Mouse (Mus musculus): ENCODE results near the gene Cwh43. TPM values are rescaled to one million over a fixed set of nuclear protein-coding genes. Genes with fewer than 3 reads are reported as not detected.

Cwh43 gene
- polyA plus RNA-seq, 1 experiment from 2014 or later = 0.08 TPM

DNA sequence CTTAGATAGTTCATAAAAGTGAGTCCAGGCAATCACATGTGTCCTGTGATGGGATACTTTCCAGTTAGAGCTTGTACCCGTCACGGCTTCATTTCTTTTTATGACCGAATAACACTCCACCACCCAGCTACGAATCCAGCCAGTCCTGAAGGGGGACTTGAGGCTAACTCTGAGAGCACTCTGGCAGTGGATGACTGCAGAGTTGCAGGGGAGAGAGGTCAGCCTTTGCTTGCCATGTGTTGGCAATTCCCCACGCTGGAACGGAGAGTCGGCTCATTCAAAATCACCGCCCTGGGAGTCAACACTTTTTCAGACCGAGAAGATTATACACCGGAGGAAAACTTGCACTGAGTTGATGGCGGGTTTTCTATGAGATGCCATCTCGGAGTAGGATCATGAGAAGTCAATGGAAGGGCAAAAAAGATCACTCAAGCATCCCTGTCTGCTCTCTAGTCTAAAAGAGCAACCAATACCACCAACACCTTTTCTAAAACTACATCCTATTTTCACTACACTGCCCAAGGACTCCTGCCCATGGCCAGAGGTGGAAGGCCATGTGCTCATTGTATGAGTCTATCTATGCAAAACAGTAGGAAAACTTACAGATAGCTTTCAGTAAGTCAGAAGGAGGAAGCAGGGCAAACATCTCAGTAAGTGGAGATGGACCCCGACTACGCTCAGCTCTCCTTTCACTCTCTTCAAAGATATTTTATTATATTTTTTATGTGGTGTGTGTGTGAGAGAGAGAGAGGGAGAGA, 2.4 kb upstream of the Cwh43 start:
- ATAC-seq (ENCODE audit: low FRiP score) = no peak
- H3K4me3 ChIP-seq (replicated peaks) = no peak overlapping the region
- H3K9me3 ChIP-seq = no peaks in the 10 kb centered on the region
- H3K4me1 ChIP-seq = peaks cover 16% of the 10 kb centered on the region
- H3K4me2 ChIP-seq = no peak overlapping the region
- 92% methylated on average over 14 of the region's 14 CpGs for WGBS
- no peak overlapping the region for H3K27ac ChIP-seq
- H3K27me3 ChIP-seq = peaks cover 50% of the 10 kb centered on the region
- no peak overlapping the region for H3K9ac ChIP-seq
- no peaks in the 10 kb centered on the region for H3K36me3 ChIP-seq (replicated peaks)

DNA sequence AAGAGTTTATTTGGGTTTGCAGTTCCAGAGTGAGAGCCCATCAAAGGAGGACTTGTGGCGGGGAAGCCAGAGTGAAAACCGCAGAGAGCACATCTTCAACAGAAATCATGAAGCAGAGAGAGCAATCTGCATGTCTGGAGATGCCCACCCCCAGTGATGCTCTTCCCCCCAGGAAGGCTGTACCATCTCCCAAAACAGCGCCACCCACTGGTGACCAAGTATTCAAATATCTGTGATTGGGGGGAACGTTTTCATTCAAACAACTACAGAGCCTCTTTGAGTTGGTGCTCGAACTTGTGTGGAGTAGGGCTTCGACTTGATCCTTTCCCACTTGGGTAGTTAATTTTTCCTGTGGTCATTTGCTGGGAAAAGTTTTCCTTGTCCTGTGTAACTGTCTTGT, 1.1 kb upstream of the Cwh43 start:
- Histone ChIP-seq H3K9me3 (no peaks in the 10 kb centered on the region), H3K27me3 (peaks cover 50% of the 10 kb centered on the region), H3K9ac (no peak overlapping the region), H3K27ac (no peak overlapping the region), H3K4me3 (replicated peaks) (no peak overlapping the region), H3K4me1 (peaks cover 16% of the 10 kb centered on the region), H3K36me3 (replicated peaks) (no peaks in the 10 kb centered on the region), H3K4me2 (no peak overlapping the region)
- 76% methylated on average over 6 of the region's 6 CpGs for WGBS
- no peak for ATAC-seq (ENCODE audit: low FRiP score)

DNA sequence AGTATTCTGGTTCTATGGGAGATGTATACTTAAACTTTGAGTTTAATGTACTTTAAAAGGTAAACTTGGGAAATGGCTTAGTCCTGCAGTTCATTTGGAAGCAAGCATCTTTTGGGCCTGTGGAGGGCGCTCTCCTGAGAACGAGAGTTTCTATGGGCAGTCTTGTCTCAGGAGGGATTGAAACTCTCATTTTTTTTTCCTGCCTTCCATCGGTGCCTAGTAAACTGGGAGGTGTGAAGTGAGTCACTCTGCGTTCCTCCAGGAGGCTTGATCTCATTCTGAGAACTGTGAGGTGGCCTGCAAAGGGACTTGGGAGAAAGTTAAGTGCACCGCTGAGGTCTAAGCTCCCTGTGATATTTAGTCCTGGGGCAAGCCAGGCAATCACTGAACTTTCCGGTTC, 986 bp downstream of the Cwh43 start:
- Histone ChIP-seq H3K9me3 (no peaks in the 10 kb centered on the region), H3K27ac (no peak overlapping the region), H3K4me1 (peaks cover 10% of the 10 kb centered on the region), H3K4me2 (no peak overlapping the region), H3K9ac (no peak overlapping the region), H3K4me3 (replicated peaks) (no peak overlapping the region), H3K27me3 (peaks cover 50% of the 10 kb centered on the region), H3K36me3 (replicated peaks) (no peaks in the 10 kb centered on the region)
- ATAC-seq (ENCODE audit: low FRiP score) = no peak
- WGBS = 45% methylated on average over 6 of the region's 6 CpGs

DNA sequence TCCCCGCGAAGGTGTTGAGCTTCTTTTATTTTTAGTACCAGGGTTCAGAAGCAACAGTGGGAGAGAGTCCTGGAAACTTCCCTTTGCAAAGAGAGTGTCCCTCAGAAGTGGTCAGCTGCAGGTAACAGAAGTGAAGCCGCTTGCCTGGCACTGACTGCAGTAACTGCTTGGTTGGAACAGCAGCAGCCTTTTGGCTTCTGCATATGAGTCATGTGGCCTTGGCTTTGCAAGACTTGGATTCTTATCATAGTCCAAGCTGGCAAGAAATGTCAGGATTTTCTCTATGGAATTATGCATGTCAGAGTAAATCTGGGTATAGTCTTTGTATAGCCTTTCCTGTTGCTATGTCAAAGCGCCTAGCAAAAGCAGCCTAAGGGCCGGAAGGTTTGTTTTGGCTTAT, 4.1 kb downstream of the Cwh43 start:
- peaks cover 27% of the 10 kb centered on the region for H3K27me3 ChIP-seq
- no peaks in the 10 kb centered on the region for H3K36me3 ChIP-seq (replicated peaks)
- no peak overlapping the region for H3K9ac ChIP-seq
- ATAC-seq (ENCODE audit: low FRiP score) = no peak
- WGBS = 85% methylated on average over 5 of the region's 5 CpGs
- H3K9me3 ChIP-seq = no peaks in the 10 kb centered on the region
- H3K4me1 ChIP-seq = peaks cover 13% of the 10 kb centered on the region
- no peak overlapping the region for H3K4me2 ChIP-seq
- H3K4me3 ChIP-seq (replicated peaks) = no peak overlapping the region
- no peak overlapping the region for H3K27ac ChIP-seq

DNA sequence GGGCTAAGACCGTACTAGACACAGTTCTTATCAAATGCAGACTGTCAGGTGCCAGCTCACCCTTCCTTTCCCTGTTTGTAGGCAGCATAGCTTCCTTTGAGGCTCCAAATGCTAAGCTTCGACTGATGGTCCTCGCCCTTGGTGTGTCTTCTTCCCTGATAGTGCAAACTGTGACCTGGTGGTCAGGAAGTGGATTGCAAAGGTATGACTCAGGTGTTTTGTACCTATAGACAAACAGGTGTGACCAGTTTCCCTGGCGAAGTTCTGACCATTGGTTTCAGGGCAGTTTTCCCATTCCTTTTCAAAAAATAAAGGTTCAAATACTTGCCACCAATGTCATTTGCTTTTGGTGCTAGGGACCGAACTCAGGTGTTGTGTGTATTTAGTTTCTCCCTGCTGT, 5.9 kb downstream of the Cwh43 start:
- WGBS = 88% methylated on average over 5 of the region's 5 CpGs

DNA sequence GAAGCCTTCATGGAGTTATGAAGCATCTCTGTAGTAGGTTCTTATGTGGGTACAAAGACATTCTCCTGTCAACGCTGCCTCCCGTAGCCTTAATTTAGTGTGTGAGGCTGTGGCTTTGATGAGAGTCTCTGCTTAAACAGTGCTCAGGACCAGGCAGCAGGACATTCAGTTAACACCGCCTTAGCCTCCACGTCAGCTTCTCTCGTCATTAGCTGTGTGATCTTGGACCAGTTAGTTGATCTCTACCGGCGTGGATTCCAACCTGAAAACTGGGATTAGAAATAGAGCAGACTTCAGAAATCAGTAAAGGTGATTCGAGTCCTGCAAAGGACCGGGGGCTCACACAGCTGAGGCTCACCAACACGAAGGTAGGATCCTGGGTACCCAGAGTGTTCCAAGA, 8.3 kb downstream of the Cwh43 start:
- H3K4me3 ChIP-seq (replicated peaks) = no peak overlapping the region
- no peaks in the 10 kb centered on the region; the same call in 1 of the 2 replicates for H3K27me3 ChIP-seq
- 87% methylated on average over 10 of the region's 10 CpGs for WGBS
- H3K4me1 ChIP-seq = peaks cover 5% of the 10 kb centered on the region; the same call in 1 of the 2 replicates
- no peak overlapping the region for H3K27ac ChIP-seq
- no peak for ATAC-seq (ENCODE audit: low FRiP score)
- H3K9ac ChIP-seq = no peak overlapping the region
- H3K36me3 ChIP-seq (replicated peaks) = no peaks in the 10 kb centered on the region
- no peak overlapping the region for H3K4me2 ChIP-seq
- no peaks in the 10 kb centered on the region for H3K9me3 ChIP-seq

More for the DNA sequence above, 5.9 kb downstream of the Cwh43 start:
- Histone ChIP-seq H3K9me3 (no peaks in the 10 kb centered on the region), H3K27ac (no peak overlapping the region), H3K4me1 (peaks cover 5% of the 10 kb centered on the region; the same call in 1 of the 2 replicates), H3K9ac (no peak overlapping the region), H3K4me3 (replicated peaks) (no peak overlapping the region), H3K36me3 (replicated peaks) (no peaks in the 10 kb centered on the region), H3K4me2 (no peak overlapping the region), H3K27me3 (peaks cover 10% of the 10 kb centered on the region)
- no peak for ATAC-seq (ENCODE audit: low FRiP score)

DNA sequence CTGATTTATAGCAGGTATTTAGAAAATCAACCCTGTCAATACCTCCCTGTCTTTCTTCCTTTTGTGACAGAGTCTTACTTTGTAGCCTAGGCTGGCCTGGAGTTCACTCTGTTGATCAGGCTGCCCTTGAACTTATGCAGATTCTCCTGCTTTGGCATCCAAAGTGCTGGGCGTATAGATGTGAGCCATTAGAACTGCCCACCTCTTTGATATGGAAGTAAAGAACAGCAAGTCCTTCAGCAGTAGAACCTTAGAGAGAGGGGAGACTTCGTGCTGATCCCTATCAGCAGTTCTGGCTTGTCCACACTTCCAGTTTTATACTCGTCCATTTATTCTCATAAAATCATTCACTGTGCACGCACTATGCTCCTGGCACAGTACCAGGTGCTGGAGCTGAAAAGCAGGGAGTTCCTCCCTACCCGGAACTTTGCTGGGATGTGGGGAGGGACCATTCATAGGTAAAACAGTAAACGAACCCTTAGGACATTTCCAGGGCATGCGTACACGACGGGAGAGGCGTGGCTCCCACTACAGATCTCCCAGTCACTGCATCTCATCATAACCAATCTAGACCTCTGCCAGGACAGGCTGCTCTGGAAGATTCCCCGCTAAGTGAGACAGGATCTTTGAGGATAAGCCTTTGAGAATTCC, 13.3 kb downstream of the Cwh43 start:
- Histone ChIP-seq H3K36me3 (replicated peaks) (no peaks in the 10 kb centered on the region), H3K9me3 (no peaks in the 10 kb centered on the region), H3K4me1 (peaks cover 5% of the 10 kb centered on the region; the same call in 1 of the 2 replicates), H3K4me2 (no peak overlapping the region), H3K27me3 (no peaks in the 10 kb centered on the region), H3K27ac (no peak overlapping the region), H3K9ac (no peak overlapping the region), H3K4me3 (replicated peaks) (no peak overlapping the region)
- ATAC-seq (ENCODE audit: low FRiP score) = no peak
- WGBS = 73% methylated on average over 11 of the region's 11 CpGs

DNA sequence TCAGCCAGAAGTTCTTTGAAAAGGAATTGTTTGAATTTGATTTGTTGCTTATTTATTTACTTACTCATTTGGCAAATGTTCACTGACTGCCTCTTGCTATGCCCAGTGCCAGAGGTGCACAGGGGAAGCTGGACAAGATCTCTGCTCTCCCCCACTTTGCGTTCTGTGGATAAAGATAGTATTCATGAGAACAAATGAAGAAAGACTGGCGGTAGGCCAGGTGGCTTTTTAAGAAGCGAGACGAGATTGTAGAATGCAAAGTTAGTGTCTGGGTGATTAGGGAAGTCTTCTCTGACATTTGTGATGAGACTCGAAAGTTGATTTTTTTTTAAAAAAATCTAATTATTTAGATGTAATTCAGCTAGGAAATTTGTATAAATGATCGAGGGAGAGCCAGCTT, 20.9 kb downstream of the Cwh43 start:
- Histone ChIP-seq H3K4me3 (replicated peaks) (no peak overlapping the region), H3K4me1 (0 out of 2 replicates have a peak, but pooled peaks cover 3% of the 10 kb centered on the region), H3K27ac (no peak overlapping the region), H3K4me2 (no peak overlapping the region), H3K9ac (no peak overlapping the region), H3K27me3 (no peaks in the 10 kb centered on the region), H3K9me3 (no peaks in the 10 kb centered on the region), H3K36me3 (replicated peaks) (no peaks in the 10 kb centered on the region)
- 72% methylated on average over 6 of the region's 6 CpGs for WGBS
- no peak for ATAC-seq (ENCODE audit: low FRiP score)

DNA sequence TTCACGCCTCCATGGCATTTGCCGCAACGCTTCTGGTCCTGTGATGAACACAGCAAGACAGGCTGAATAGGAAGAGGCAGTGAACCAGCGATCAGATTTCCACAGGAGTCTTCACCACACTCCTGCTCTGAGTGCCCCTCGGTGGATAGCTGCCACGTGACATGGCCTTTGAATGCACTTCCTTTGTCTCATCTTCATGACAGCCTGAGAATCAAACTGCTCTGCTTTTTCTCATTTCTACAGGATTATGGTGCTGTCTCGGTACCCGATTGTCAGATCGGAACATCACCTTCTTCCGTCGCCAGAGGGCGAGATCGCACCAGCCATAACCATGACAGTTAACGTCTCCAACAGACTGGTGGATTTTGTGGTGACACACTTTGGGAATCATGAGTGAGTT, 25.7 kb downstream of the Cwh43 start:
- Histone ChIP-seq H3K27ac (no peak overlapping the region), H3K9ac (no peak overlapping the region; the same call in 1 of the 2 replicates), H3K9me3 (no peaks in the 10 kb centered on the region), H3K27me3 (no peaks in the 10 kb centered on the region), H3K36me3 (replicated peaks) (no peaks in the 10 kb centered on the region), H3K4me2 (0 out of 2 replicates have a peak overlapping the region, but pooled peaks have one; percentile 19), H3K4me3 (replicated peaks) (no peak overlapping the region), H3K4me1 (0 out of 2 replicates have a peak, but pooled peaks cover 3% of the 10 kb centered on the region)
- WGBS = 23% methylated on average over 14 of the region's 14 CpGs
- ATAC-seq (ENCODE audit: low FRiP score) = peak; percentile 88

DNA sequence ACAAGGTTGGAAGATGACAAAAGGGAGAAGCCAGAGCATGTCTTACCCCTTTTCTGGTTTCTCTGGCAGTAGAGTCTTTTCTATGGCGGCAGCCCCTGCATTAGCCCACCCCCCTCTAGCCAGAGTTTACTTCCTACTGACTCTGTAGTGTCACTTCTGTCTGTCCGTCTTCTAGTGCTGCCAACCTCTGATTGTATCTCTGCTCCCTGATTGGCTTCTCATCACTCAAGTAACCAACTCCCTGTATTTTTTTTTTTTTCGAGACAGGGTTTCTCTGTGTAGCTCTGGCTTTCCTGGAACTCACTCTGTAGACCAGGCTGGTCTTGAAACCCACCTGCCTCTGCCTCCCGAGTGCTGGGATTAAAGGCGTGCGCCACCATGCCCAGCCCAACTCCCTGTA, 26.9 kb downstream of the Cwh43 start:
- H3K27ac ChIP-seq = no peak overlapping the region

DNA sequence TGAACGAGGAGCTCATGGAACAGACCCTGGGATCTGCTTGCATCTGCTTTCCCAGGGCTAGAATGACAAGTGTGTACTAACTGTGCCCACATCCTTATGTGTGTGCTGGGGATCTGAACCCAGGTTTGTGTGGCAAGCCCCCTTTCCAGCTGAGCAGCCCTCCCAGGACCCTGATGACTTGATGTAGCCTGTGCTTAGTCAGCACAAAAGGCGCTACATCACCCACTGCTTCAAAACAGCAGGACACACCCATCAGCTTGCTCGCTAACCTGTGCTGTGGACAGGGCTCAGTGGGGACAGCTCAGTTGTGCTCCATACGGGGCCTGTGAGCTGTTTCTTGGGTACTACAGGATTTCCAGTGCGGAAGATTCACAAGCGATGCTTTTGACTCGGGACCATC, 28.9 kb downstream of the Cwh43 start:
- Histone ChIP-seq H3K4me1 (0 out of 2 replicates have a peak, but pooled peaks cover 3% of the 10 kb centered on the region), H3K4me3 (replicated peaks) (no peak overlapping the region), H3K27me3 (no peaks in the 10 kb centered on the region), H3K27ac (no peak overlapping the region), H3K9ac (no peak overlapping the region), H3K36me3 (replicated peaks) (no peaks in the 10 kb centered on the region), H3K4me2 (no peak overlapping the region), H3K9me3 (no peaks in the 10 kb centered on the region)
- no peak for ATAC-seq (ENCODE audit: low FRiP score)
- 79% methylated on average over 7 of the region's 7 CpGs for WGBS

More for the DNA sequence above, 26.9 kb downstream of the Cwh43 start:
- Histone ChIP-seq H3K9me3 (no peaks in the 10 kb centered on the region), H3K27me3 (no peaks in the 10 kb centered on the region), H3K4me3 (replicated peaks) (no peak overlapping the region), H3K4me1 (0 out of 2 replicates have a peak, but pooled peaks cover 3% of the 10 kb centered on the region), H3K9ac (no peak overlapping the region), H3K36me3 (replicated peaks) (no peaks in the 10 kb centered on the region), H3K4me2 (no peak overlapping the region)
- no peak for ATAC-seq (ENCODE audit: low FRiP score)
- WGBS = 83% methylated on average over 6 of the region's 6 CpGs

DNA sequence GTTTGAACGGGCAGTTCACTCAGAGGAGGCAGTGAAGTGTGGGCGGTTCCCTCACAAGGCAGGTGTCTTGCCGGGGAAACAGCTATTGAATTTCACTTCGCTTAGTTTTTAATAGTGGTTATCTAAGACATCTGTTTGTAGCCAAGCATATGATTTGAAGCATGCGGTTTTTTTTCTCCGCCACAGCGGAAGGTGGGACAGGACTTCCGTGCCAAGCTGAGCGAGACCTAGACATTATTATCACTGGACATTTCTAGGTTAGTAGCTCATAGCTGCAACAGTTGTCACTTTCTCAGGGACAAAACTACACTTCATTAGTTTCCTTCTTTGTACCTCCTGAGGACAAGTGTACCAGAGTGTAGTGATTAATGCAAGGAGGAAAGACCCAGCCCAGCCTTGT, 36.3 kb downstream of the Cwh43 start:
- H3K4me2 ChIP-seq = no peak overlapping the region
- H3K27me3 ChIP-seq = no peaks in the 10 kb centered on the region
- H3K9ac ChIP-seq = no peak overlapping the region
- 82% methylated on average over 9 of the region's 9 CpGs for WGBS
- no peaks in the 10 kb centered on the region for H3K9me3 ChIP-seq
- H3K4me3 ChIP-seq (replicated peaks) = no peak overlapping the region
- no peaks in the 10 kb centered on the region for H3K36me3 ChIP-seq (replicated peaks)
- 0 out of 2 replicates have a peak, but pooled peaks cover 4% of the 10 kb centered on the region for H3K4me1 ChIP-seq
- H3K27ac ChIP-seq = no peak overlapping the region
- no peak for ATAC-seq (ENCODE audit: low FRiP score)

Measured in forebrain, embryonic 12.5 days (tissue).